Mouse (Mus musculus) liver, embryonic 15.5 days (tissue): ENCODE measurements around the gene Serpinb11. TPM values are rescaled to one million over a fixed set of nuclear protein-coding genes. Genes with fewer than 3 reads are reported as not detected.

ENCODE experiments used
- ATAC-seq: fragments of 200-750 bp; cut with Nextera tagmentation; 2 replicates; pipeline ENCODE4 v1.8.0; 2017; ENCODE audit warnings: moderate number of reproducible peaks, mild to moderate bottlenecking, moderate library complexity; ENCODE audit not compliant: insufficient read depth
- H3K27ac ChIP-seq: fragments of 300-500 bp; sonication (generic); replicated peaks from 2 replicates; pipeline ENCODE4 v1.5.1; 2015; ENCODE audit warnings: mild to moderate bottlenecking, inconsistent platforms
- H3K27me3 ChIP-seq: fragments of 300-500 bp; sonication (generic); 2 replicates; pipeline ENCODE4 v1.6.1; 2015; ENCODE audit warnings: mild to moderate bottlenecking, inconsistent platforms
- H3K36me3 ChIP-seq: fragments of 300-500 bp; sonication (generic); replicated peaks from 2 replicates; pipeline ENCODE4 v1.6.1; 2015; ENCODE audit warnings: moderate library complexity, mild to moderate bottlenecking, inconsistent platforms
- H3K4me1 ChIP-seq: fragments of 300-500 bp; sonication (generic); replicated peaks from 2 replicates; pipeline ENCODE4 v1.6.1; 2015; ENCODE audit warnings: inconsistent platforms
- H3K4me2 ChIP-seq: fragments of 300-500 bp; sonication (generic); 2 replicates; pipeline ENCODE4 v1.6.1; 2015; ENCODE audit warnings: moderate library complexity, mild to moderate bottlenecking, inconsistent platforms
- H3K4me3 ChIP-seq: fragments of 300-500 bp; sonication (generic); replicated peaks from 2 replicates; pipeline ENCODE4 v1.5.1; 2015; ENCODE audit warnings: mild to moderate bottlenecking, inconsistent platforms
- H3K9ac ChIP-seq: fragments of 300-500 bp; sonication (generic); 2 replicates; pipeline ENCODE4 v1.6.1; 2015; ENCODE audit warnings: moderate library complexity, mild to moderate bottlenecking, inconsistent platforms
- H3K9me3 ChIP-seq: fragments of 300-500 bp; sonication (generic); replicated peaks from 2 replicates; pipeline ENCODE4 v1.6.1; 2016; ENCODE audit warnings: inconsistent platforms
- WGBS: fragments of 180-500 bp; shearing (Covaris S2); methylation state at CpG from one replicate; pipeline ENCODE4 v1.1.7; 2015; ENCODE audit warnings: mixed read lengths; ENCODE audit not compliant: insufficient replicate concordance; 5-methylcytosine and 5-hydroxymethylcytosine counted together
- polyA plus RNA-seq: library from polyadenylated mRNA; unstranded; fragments of >200 nt; fragmentation: Nextera tagmentation; extraction: Ambion mirVana; gene quantifications from 2 replicates; pipeline ENCODE4 v1.2.1, GENCODE M21; 2015

Serpinb11 gene
- polyA plus RNA-seq, 1 experiment from 2014 or later = not detected

DNA sequence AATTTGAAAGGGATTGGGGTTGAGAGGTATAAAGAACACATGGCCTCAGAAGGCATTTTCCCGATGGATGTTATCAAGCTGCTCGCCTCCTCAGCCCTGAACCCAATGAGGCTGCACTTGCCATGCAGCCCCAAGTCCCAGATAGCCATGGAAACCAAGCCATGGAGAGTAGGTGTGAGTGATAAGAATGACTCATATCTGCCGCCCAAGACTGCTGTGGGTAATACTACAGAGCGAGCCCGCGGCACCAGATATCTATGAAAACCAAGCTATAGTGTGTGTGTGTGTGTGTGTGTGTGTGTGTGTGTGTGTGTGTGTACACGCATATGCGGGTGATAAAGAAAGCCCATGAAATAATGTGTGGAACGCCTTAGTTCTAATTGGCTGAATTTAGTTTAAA, 23.5 kb downstream of the Serpinb11 start:
- peaks cover 12% of the 10 kb centered on the region for H3K4me1 ChIP-seq
- no peaks in the 10 kb centered on the region for H3K27me3 ChIP-seq
- H3K36me3 ChIP-seq = no peaks in the 10 kb centered on the region
- no peak overlapping the region for H3K4me2 ChIP-seq
- H3K4me3 ChIP-seq = no peak overlapping the region
- ATAC-seq = peak; percentile 82
- WGBS = 30% methylated on average over 9 of the region's 9 CpGs
- no peaks in the 10 kb centered on the region for H3K9me3 ChIP-seq
- no peak overlapping the region for H3K9ac ChIP-seq
- no peak overlapping the region for H3K27ac ChIP-seq

- Histone ChIP-seq H3K27me3 (no peaks in the 10 kb centered on the region), H3K4me2 (no peak overlapping the region), H3K27ac (no peak overlapping the region), H3K4me3 (no peak overlapping the region), H3K36me3 (no peaks in the 10 kb centered on the region), H3K9ac (no peak overlapping the region), H3K9me3 (no peaks in the 10 kb centered on the region), H3K4me1 (0 out of 2 replicates have a peak, but pooled peaks cover 4% of the 10 kb centered on the region)
- WGBS = 38% methylated on average over 2 of the region's 2 CpGs
- no peak for ATAC-seq
Measured at GRCm38 (mm10) chr1:107389753-107390152, 28.8 kb downstream of the Serpinb11 start.

- Histone ChIP-seq H3K4me2 (no peak overlapping the region), H3K9ac (no peak overlapping the region), H3K27me3 (no peaks in the 10 kb centered on the region), H3K36me3 (no peaks in the 10 kb centered on the region), H3K9me3 (no peaks in the 10 kb centered on the region), H3K4me1 (no peaks in the 10 kb centered on the region), H3K27ac (no peak overlapping the region), H3K4me3 (no peak overlapping the region)
- no peak for ATAC-seq
- 12% methylated on average over 1 of the region's 1 CpGs for WGBS
Measured at GRCm38 (mm10) chr1:107397481-107397880, 36.5 kb downstream of the Serpinb11 start.

- Histone ChIP-seq H3K4me2 (no peak within 1 kb of the TSS), H3K27me3 (no peaks in the 10 kb centered on the region), H3K27ac (no peak within 1 kb of the TSS), H3K9me3 (no peaks in the 10 kb centered on the region), H3K4me3 (no peak within 1 kb of the TSS), H3K4me1 (no peaks in the 10 kb centered on the region), H3K9ac (no peak within 1 kb of the TSS), H3K36me3 (no peaks in the 10 kb centered on the region)
- ATAC-seq = no peak
- WGBS = 62% methylated on average over 3 of the region's 3 CpGs
Measured at GRCm38 (mm10) chr1:107399355-107399754, 38.4 kb downstream of the Serpinb11 start, which contains the start of gene Serpinb7. Gene Serpinb7 (plus strand): TSS chr1:107399655.

DNA sequence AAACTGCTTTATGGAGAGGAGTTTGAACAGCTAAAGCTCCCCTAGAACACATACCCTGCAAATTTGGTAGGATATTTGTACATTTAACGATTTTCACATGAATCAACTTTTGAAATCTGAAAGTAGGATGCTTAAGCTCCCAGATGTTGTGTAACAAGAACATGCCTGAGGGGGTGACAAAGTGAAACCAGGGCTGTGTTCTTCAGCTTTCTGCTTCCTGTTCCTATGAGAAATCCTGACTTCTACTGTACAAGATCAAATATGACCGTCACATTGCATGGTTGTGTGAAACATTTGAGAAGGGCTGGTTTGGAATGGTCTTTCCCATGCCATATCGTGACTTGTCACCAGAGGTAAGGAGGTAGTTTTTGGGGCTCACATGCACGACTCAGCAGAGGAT, 41.1 kb downstream of the Serpinb11 start:
- Histone ChIP-seq H3K4me3 (no peak overlapping the region), H3K27me3 (no peaks in the 10 kb centered on the region), H3K27ac (no peak overlapping the region), H3K36me3 (no peaks in the 10 kb centered on the region), H3K4me2 (no peak overlapping the region), H3K4me1 (no peaks in the 10 kb centered on the region), H3K9me3 (no peaks in the 10 kb centered on the region), H3K9ac (no peak overlapping the region)
- no peak for ATAC-seq
- 53% methylated on average over 4 of the region's 4 CpGs for WGBS

DNA sequence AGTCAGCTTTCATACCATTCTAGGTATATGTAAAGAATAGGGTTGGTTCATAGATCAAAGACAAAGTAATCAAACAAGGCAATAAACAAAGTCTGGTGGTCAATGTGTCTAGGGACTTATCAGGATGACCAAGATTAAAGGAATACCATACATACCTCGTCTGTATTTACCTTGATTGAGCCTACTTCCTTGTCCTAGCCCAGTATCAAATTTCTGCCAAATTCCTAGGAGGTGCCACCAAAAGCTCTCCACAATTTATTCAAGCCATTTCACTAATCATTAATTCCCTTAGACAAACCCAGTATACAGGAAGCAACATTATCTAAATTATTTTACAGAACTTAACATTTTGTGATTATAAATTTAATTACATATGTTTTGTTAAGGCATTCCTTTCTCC, 53.7 kb downstream of the Serpinb11 start:
- no peaks in the 10 kb centered on the region for H3K4me1 ChIP-seq
- H3K4me2 ChIP-seq = no peak overlapping the region
- WGBS = 26% methylated on average over 1 of the region's 1 CpGs
- no peak overlapping the region for H3K4me3 ChIP-seq
- no peaks in the 10 kb centered on the region for H3K27me3 ChIP-seq
- H3K27ac ChIP-seq = no peak overlapping the region
- H3K9me3 ChIP-seq = no peaks in the 10 kb centered on the region
- H3K9ac ChIP-seq = no peak overlapping the region
- ATAC-seq = no peak
- no peaks in the 10 kb centered on the region for H3K36me3 ChIP-seq

DNA sequence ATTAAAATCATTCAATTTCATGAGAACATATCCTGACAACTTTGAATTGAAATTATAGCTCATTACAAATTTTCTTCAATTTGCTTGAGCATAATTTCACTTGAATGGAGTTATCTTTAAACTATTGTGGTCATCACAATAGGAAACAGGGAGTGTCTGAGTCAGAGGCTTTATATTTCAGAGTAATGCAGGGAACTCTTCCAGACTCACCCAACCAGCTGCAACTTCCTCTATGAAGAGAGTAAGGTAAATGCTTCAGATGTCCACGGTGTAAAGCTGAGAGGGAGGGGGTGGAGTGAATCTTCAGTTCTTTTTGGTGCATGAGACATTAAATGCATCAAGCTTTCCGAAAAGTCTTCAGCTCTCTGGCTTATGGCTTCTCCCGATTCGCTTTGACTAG, 61.5 kb downstream of the Serpinb11 start:
- no peak for ATAC-seq
- Histone ChIP-seq H3K9me3 (no peaks in the 10 kb centered on the region), H3K27ac (no peak overlapping the region), H3K4me2 (no peak overlapping the region), H3K27me3 (no peaks in the 10 kb centered on the region), H3K36me3 (no peaks in the 10 kb centered on the region), H3K9ac (no peak overlapping the region), H3K4me3 (no peak overlapping the region), H3K4me1 (no peaks in the 10 kb centered on the region)
- WGBS = 60% methylated on average over 4 of the region's 4 CpGs

Other genes with a start within 250 kb of the Serpinb11 start
- not detected in 2 replicates for gene Serpinb3b, start 82.8 kb upstream of the Serpinb11 start, polyA plus RNA-seq
- not detected in 2 replicates for gene Serpinb3c, start 82.8 kb upstream of the Serpinb11 start, polyA plus RNA-seq
- gene Serpinb7, start 38.5 kb downstream of the Serpinb11 start, polyA plus RNA-seq = 0.08 and 0.09 TPM in 2 replicates
- gene Serpinb2, start 150.2 kb downstream of the Serpinb11 start, polyA plus RNA-seq = 2.4 TPM in 2 replicates
- gene Serpinb8, start 228.8 kb downstream of the Serpinb11 start, polyA plus RNA-seq = 0.26 and 0.39 TPM in 2 replicates